Mouse (Mus musculus) frontal cortex, postnatal 36 days (tissue): ENCODE measurements around the gene Dkk3.
"Not testable (repeated sequence)": the region's sequence is repeated elsewhere in the genome, so short reads cannot be mapped to it uniquely, and the experiment has no call there.

Source experiments
- DNase-seq, 2 experiments: peaks; one replicate each; pipeline ENCODE4 v3.0.0; 2022; ENCODE audit warnings: low spot score in 2 of 2

The Dkk3 gene

GRCm38 (mm10) chr7:112169955-112170692 lies 11.3 kb upstream of the Dkk3 start:
- no peak for DNase-seq

- DNase-seq: no peak
These were observed 6.7 kb upstream of the Dkk3 start for GRCm38 (mm10) chr7:112165593-112165992.

- not testable (repeated sequence) for DNase-seq
These were observed 6.2 kb upstream of the Dkk3 start for GRCm38 (mm10) chr7:112165032-112165431.

GRCm38 (mm10) chr7:112164430-112164829 lies 5.6 kb upstream of the Dkk3 start:
- no peak for DNase-seq

- no peak for DNase-seq
These were observed 978 bp upstream of the Dkk3 start for GRCm38 (mm10) chr7:112159835-112160234.

- DNase-seq: no peak
These were observed 528 bp downstream of the Dkk3 start for GRCm38 (mm10) chr7:112158316-112158741.

- DNase-seq: no peak
These were observed 1.1 kb downstream of the Dkk3 start for GRCm38 (mm10) chr7:112157584-112158315.

GRCm38 (mm10) chr7:112155194-112155593 lies 3.7 kb downstream of the Dkk3 start:
- no peak for DNase-seq

GRCm38 (mm10) chr7:112154445-112154844 lies 4.4 kb downstream of the Dkk3 start:
- no peak for DNase-seq

GRCm38 (mm10) chr7:112149113-112149512 lies 9.7 kb downstream of the Dkk3 start:
- no peak for DNase-seq

- no peak for DNase-seq
These were observed 10.9 kb downstream of the Dkk3 start for GRCm38 (mm10) chr7:112147979-112148378.

- DNase-seq: no peak
These were observed 14.1 kb downstream of the Dkk3 start for GRCm38 (mm10) chr7:112144646-112145179.

- DNase-seq: no peak
These were observed 14.9 kb downstream of the Dkk3 start for GRCm38 (mm10) chr7:112143978-112144377.

- no peak for DNase-seq
These were observed 15.8 kb downstream of the Dkk3 start for GRCm38 (mm10) chr7:112143090-112143500.

- no peak for DNase-seq
These were observed 16.2 kb downstream of the Dkk3 start for GRCm38 (mm10) chr7:112142616-112143015.

- DNase-seq: no peak
These were observed 18.1 kb downstream of the Dkk3 start for GRCm38 (mm10) chr7:112140725-112141124.

GRCm38 (mm10) chr7:112138509-112139405 lies 20.1 kb downstream of the Dkk3 start:
- DNase-seq: no peak

- DNase-seq: no peak
These were observed 20.7 kb downstream of the Dkk3 start for GRCm38 (mm10) chr7:112138168-112138508.

GRCm38 (mm10) chr7:112136537-112136936 lies 22.3 kb downstream of the Dkk3 start:
- DNase-seq: no peak

- DNase-seq: no peak
These were observed 23.7 kb downstream of the Dkk3 start for GRCm38 (mm10) chr7:112135161-112135560.

GRCm38 (mm10) chr7:112133277-112133676 lies 25.6 kb downstream of the Dkk3 start:
- DNase-seq: no peak

- DNase-seq: no peak
These were observed 26.9 kb downstream of the Dkk3 start for GRCm38 (mm10) chr7:112132005-112132404.
